Mouse (Mus musculus) c-Kit-positive CD71-positive TER-119-negative erythroid progenitor cells, embryonic 14.5 days (primary cell): ENCODE measurements around the gene Zfp683.

Experiments
- DNase-seq: peaks from one replicate; pipeline ENCODE4 v3.0.0-alpha.2; 2013; ENCODE audit warnings: low read depth

The Zfp683 gene

GRCm38 (mm10) chr4:134092382-134093288 is 39.0 kb downstream of the Zfp683 start:
- peak; percentile 50 for DNase-seq

- no peak for DNase-seq
These were observed 40.4 kb downstream of the Zfp683 start for GRCm38 (mm10) chr4:134094004-134094564.

GRCm38 (mm10) chr4:134094923-134095547 is 41.4 kb downstream of the Zfp683 start, which contains the start of gene Cd52:
Cd52 (minus strand) TSS chr4:134095082.
- no peak for DNase-seq

GRCm38 (mm10) chr4:134096120-134096519 is 42.5 kb downstream of the Zfp683 start:
- DNase-seq: no peak

GRCm38 (mm10) chr4:134097015-134097608 is 43.5 kb downstream of the Zfp683 start:
- no peak for DNase-seq

- no peak for DNase-seq
These were observed 45.0 kb downstream of the Zfp683 start for GRCm38 (mm10) chr4:134098628-134099027.

GRCm38 (mm10) chr4:134100245-134100644 is 46.6 kb downstream of the Zfp683 start:
- DNase-seq: no peak

- peak; percentile 90 for DNase-seq
These were observed 48.5 kb downstream of the Zfp683 start, which contains the start of gene Ubxn11 for GRCm38 (mm10) chr4:134101979-134102741. Ubxn11 (plus strand) TSS chr4:134102570.

GRCm38 (mm10) chr4:134102742-134103119 is 49.1 kb downstream of the Zfp683 start:
- peak; percentile 65 for DNase-seq

GRCm38 (mm10) chr4:134106105-134106504 is 52.5 kb downstream of the Zfp683 start:
- peak; percentile 59 for DNase-seq

- DNase-seq: no peak
These were observed 54.1 kb downstream of the Zfp683 start for GRCm38 (mm10) chr4:134107730-134108129.

- DNase-seq: no peak
These were observed 54.6 kb downstream of the Zfp683 start for GRCm38 (mm10) chr4:134108196-134108595.
